Mouse (Mus musculus) heart, embryonic 13.5 days (tissue): ENCODE measurements around the gene Coa4. TPM values are rescaled to one million over a fixed set of nuclear protein-coding genes. Genes with fewer than 3 reads are reported as not detected.

Source experiments
- ATAC-seq: fragments of 200-750 bp; cut with Nextera tagmentation; 2 replicates; pipeline ENCODE4 v1.8.0; 2017; ENCODE audit warnings: moderate TSS enrichment; ENCODE audit not compliant: insufficient number of reproducible peaks, low FRiP score, low TSS enrichment; ENCODE audit errors: extremely low read depth
- H3K27ac ChIP-seq: fragments of 300-500 bp; sonication (generic); replicated peaks from 2 replicates; pipeline ENCODE4 v1.5.1; 2015; ENCODE audit warnings: moderate library complexity, mild to moderate bottlenecking, inconsistent platforms
- H3K27me3 ChIP-seq: fragments of 300-500 bp; sonication (generic); replicated peaks from 2 replicates; pipeline ENCODE4 v1.6.1; 2015; ENCODE audit warnings: mild to moderate bottlenecking, inconsistent platforms
- H3K36me3 ChIP-seq: fragments of 300-500 bp; sonication (generic); 2 replicates; pipeline ENCODE4 v1.6.1; 2015; ENCODE audit warnings: mild to moderate bottlenecking, inconsistent platforms
- H3K4me1 ChIP-seq: fragments of 300-500 bp; sonication (generic); 2 replicates; pipeline ENCODE4 v1.6.1; 2015; ENCODE audit warnings: inconsistent platforms
- H3K4me2 ChIP-seq: fragments of 300-500 bp; sonication (generic); 2 replicates; pipeline ENCODE4 v1.6.1; 2015; ENCODE audit warnings: inconsistent platforms, mild to moderate bottlenecking, moderate library complexity
- H3K4me3 ChIP-seq: fragments of 300-500 bp; sonication (generic); 2 replicates; pipeline ENCODE4 v1.5.1; 2015; ENCODE audit warnings: moderate library complexity, mild to moderate bottlenecking, inconsistent platforms
- H3K9ac ChIP-seq: fragments of 300-500 bp; sonication (generic); 2 replicates; pipeline ENCODE4 v1.6.1; 2015; ENCODE audit warnings: inconsistent platforms, mild to moderate bottlenecking, moderate library complexity
- H3K9me3 ChIP-seq: fragments of 300-500 bp; sonication (generic); 2 replicates; pipeline ENCODE4 v1.6.1; 2016; ENCODE audit warnings: inconsistent platforms
- WGBS: fragments of 180-500 bp; shearing (Covaris S2); methylation state at CpG from one replicate; pipeline ENCODE4 v1.1.7; 2015; ENCODE audit warnings: mixed read lengths; 5-methylcytosine and 5-hydroxymethylcytosine counted together
- polyA plus RNA-seq: library from polyadenylated mRNA; unstranded; fragments of >200 nt; fragmentation: Nextera tagmentation; extraction: Ambion mirVana; gene quantifications from 2 replicates; pipeline ENCODE4 v1.2.1, GENCODE M21; 2015

The Coa4 gene
- polyA plus RNA-seq, 1 experiment from 2014 or later: 23.0 TPM

GRCm38 (mm10) chr7:100496791-100497190, 40.1 kb upstream of the Coa4 start:
- WGBS: 94% methylated on average over 9 of the region's 9 CpGs
- ATAC-seq: no peak
- 0 out of 2 replicates have a peak overlapping the region, but pooled peaks have one; percentile 84 for H3K27ac ChIP-seq
- 0 out of 2 replicates have a peak overlapping the region, but pooled peaks have one; percentile 82 for H3K9ac ChIP-seq
- peaks cover 58% of the 10 kb centered on the region for H3K4me1 ChIP-seq
- no peaks in the 10 kb centered on the region for H3K27me3 ChIP-seq
- H3K9me3 ChIP-seq: no peaks in the 10 kb centered on the region
- H3K4me2 ChIP-seq: peak overlapping the region; percentile 96
- H3K4me3 ChIP-seq: no peak overlapping the region
- peaks cover 38% of the 10 kb centered on the region for H3K36me3 ChIP-seq

GRCm38 (mm10) chr7:100497402-100497801, 39.5 kb upstream of the Coa4 start:
- H3K4me2 ChIP-seq: no peak overlapping the region
- peaks cover 38% of the 10 kb centered on the region for H3K36me3 ChIP-seq
- H3K4me1 ChIP-seq: peaks cover 53% of the 10 kb centered on the region
- WGBS: 78% methylated on average over 4 of the region's 4 CpGs
- no peak for ATAC-seq
- no peaks in the 10 kb centered on the region for H3K9me3 ChIP-seq
- no peak overlapping the region for H3K9ac ChIP-seq
- H3K4me3 ChIP-seq: no peak overlapping the region
- H3K27me3 ChIP-seq: no peaks in the 10 kb centered on the region
- no peak overlapping the region for H3K27ac ChIP-seq

- Histone ChIP-seq H3K9ac (no peak overlapping the region), H3K9me3 (no peaks in the 10 kb centered on the region), H3K36me3 (peaks cover 38% of the 10 kb centered on the region), H3K4me1 (peaks cover 48% of the 10 kb centered on the region), H3K4me2 (no peak overlapping the region), H3K27me3 (no peaks in the 10 kb centered on the region), H3K4me3 (no peak overlapping the region), H3K27ac (no peak overlapping the region)
- ATAC-seq: no peak
- 88% methylated on average over 13 of the region's 13 CpGs for WGBS
Measured at GRCm38 (mm10) chr7:100497982-100498381, 38.9 kb upstream of the Coa4 start.

GRCm38 (mm10) chr7:100499465-100499864, 37.4 kb upstream of the Coa4 start:
- peaks cover 38% of the 10 kb centered on the region for H3K36me3 ChIP-seq
- no peak for ATAC-seq

DNA sequence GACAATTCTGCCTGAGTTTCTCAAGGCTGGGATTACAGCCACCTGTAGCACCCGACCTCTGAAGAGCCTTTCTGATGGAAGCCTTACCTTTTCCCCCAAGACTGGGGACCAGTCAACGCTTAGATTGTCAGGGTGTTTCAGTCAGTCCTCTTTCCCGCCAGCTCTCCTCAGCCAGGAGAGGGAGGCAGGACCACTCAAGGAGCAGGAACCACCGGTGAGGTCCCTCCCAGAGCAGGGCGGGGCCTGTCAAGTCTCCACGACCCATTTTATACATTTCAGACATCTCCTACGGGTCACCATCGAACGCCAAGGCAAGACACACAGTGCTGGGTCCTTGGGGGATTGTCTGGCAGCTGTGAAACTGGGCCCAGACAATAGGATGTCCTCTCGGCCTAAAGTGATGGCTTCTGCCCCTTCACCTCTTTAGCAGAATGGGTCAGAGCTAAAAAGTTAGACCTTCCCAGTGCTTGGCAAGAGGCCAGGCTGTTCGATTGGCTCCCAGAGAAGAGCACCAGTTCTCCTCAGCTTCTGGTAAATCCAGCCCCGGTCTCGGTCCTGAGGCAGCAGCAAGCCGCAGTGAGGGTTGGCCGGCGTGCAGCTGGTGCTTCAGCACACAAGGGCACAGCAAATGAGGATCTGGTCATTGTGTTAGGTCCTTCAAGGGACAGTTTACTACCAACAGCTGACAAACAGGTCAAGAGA, 36.4 kb upstream of the Coa4 start:
- ATAC-seq: no peak
- H3K9me3 ChIP-seq: no peaks in the 10 kb centered on the region
- no peaks in the 10 kb centered on the region for H3K27me3 ChIP-seq
- H3K4me1 ChIP-seq: peaks cover 23% of the 10 kb centered on the region
- peaks cover 38% of the 10 kb centered on the region for H3K36me3 ChIP-seq
- no peak overlapping the region for H3K4me2 ChIP-seq
- H3K27ac ChIP-seq: no peak overlapping the region
- no peak overlapping the region for H3K9ac ChIP-seq
- 66% methylated on average over 16 of the region's 16 CpGs for WGBS
- no peak overlapping the region for H3K4me3 ChIP-seq

More at GRCm38 (mm10) chr7:100499465-100499864, 37.4 kb upstream of the Coa4 start:
- H3K9me3 ChIP-seq: no peaks in the 10 kb centered on the region
- H3K27me3 ChIP-seq: no peaks in the 10 kb centered on the region
- H3K4me1 ChIP-seq: peaks cover 33% of the 10 kb centered on the region
- H3K4me2 ChIP-seq: no peak overlapping the region
- H3K9ac ChIP-seq: no peak overlapping the region
- no peak overlapping the region for H3K4me3 ChIP-seq
- no peak overlapping the region for H3K27ac ChIP-seq

GRCm38 (mm10) chr7:100501027-100501843, 35.6 kb upstream of the Coa4 start:
- H3K4me2 ChIP-seq: no peak overlapping the region
- no peaks in the 10 kb centered on the region for H3K27me3 ChIP-seq
- H3K27ac ChIP-seq: no peak overlapping the region
- no peaks in the 10 kb centered on the region for H3K9me3 ChIP-seq
- ATAC-seq: no peak
- WGBS: 71% methylated on average over 6 of the region's 6 CpGs
- H3K4me3 ChIP-seq: no peak overlapping the region
- peaks cover 15% of the 10 kb centered on the region for H3K4me1 ChIP-seq
- no peak overlapping the region for H3K9ac ChIP-seq
- peaks cover 38% of the 10 kb centered on the region for H3K36me3 ChIP-seq

DNA sequence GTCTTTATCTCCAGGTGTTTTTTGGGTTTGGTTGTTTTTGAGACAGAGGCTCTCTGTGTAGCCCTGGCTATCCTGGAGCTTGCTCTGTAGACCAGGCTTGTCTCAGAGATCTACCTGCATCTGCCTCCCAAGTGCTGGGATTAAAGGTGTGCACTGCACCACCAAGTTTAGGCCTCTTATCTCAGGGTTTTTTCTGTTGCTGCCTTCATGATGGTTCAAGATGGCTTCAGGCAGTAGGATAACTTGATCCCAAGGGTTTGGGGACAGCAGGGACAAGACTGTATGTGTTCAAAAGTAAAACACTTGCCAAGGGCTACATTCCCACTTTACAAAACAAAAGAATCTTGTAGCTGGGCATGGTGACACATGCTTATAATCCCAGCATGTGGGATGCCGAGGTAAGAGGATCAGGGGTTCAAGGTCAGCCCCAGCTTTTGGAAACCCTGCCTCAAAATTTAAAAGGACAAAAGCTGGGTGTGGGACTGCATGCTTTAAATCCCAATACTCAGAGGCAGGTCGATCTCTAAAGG, 35.0 kb upstream of the Coa4 start:
- no peak overlapping the region for H3K9ac ChIP-seq
- H3K36me3 ChIP-seq: peaks cover 31% of the 10 kb centered on the region
- no peak overlapping the region for H3K27ac ChIP-seq
- no peak overlapping the region for H3K4me2 ChIP-seq
- no peak overlapping the region for H3K4me3 ChIP-seq
- 55% methylated on average over 2 of the region's 2 CpGs for WGBS
- H3K4me1 ChIP-seq: peaks cover 8% of the 10 kb centered on the region
- no peak for ATAC-seq
- H3K9me3 ChIP-seq: no peaks in the 10 kb centered on the region
- no peaks in the 10 kb centered on the region for H3K27me3 ChIP-seq

GRCm38 (mm10) chr7:100502374-100502922, 34.4 kb upstream of the Coa4 start:
- H3K9ac ChIP-seq: no peak overlapping the region
- WGBS: 71% methylated on average over 7 of the region's 7 CpGs
- no peaks in the 10 kb centered on the region for H3K27me3 ChIP-seq
- H3K27ac ChIP-seq: no peak overlapping the region
- no peak for ATAC-seq
- peaks cover 6% of the 10 kb centered on the region for H3K4me1 ChIP-seq
- H3K4me2 ChIP-seq: no peak overlapping the region
- H3K9me3 ChIP-seq: no peaks in the 10 kb centered on the region
- peaks cover 26% of the 10 kb centered on the region for H3K36me3 ChIP-seq
- H3K4me3 ChIP-seq: no peak overlapping the region

DNA sequence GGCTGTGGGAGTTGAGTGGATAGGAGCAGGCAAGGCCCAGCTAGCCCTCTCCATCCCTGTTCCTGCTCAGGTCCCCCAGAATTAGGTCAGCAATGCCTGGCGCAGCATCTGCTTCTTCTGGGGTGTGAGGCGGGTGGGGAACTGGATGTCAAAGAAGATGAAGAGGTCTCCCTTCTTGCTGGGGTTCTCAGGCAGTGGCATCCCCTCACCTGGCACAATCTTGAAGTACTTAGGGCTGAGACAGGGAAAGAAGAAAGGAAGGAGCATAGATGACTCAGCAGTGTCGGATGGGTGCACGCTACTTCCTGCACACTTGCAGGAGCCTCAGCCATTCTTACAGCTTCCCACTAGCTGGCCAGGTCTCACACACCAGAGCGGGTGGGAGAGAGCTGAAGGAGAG, 33.8 kb upstream of the Coa4 start:
- no peak overlapping the region for H3K27ac ChIP-seq
- no peak for ATAC-seq
- no peak overlapping the region for H3K4me3 ChIP-seq
- H3K9ac ChIP-seq: no peak overlapping the region
- peaks cover 6% of the 10 kb centered on the region for H3K4me1 ChIP-seq
- H3K36me3 ChIP-seq: peaks cover 20% of the 10 kb centered on the region
- H3K4me2 ChIP-seq: no peak overlapping the region
- 77% methylated on average over 5 of the region's 5 CpGs for WGBS
- H3K9me3 ChIP-seq: no peaks in the 10 kb centered on the region
- H3K27me3 ChIP-seq: no peaks in the 10 kb centered on the region

DNA sequence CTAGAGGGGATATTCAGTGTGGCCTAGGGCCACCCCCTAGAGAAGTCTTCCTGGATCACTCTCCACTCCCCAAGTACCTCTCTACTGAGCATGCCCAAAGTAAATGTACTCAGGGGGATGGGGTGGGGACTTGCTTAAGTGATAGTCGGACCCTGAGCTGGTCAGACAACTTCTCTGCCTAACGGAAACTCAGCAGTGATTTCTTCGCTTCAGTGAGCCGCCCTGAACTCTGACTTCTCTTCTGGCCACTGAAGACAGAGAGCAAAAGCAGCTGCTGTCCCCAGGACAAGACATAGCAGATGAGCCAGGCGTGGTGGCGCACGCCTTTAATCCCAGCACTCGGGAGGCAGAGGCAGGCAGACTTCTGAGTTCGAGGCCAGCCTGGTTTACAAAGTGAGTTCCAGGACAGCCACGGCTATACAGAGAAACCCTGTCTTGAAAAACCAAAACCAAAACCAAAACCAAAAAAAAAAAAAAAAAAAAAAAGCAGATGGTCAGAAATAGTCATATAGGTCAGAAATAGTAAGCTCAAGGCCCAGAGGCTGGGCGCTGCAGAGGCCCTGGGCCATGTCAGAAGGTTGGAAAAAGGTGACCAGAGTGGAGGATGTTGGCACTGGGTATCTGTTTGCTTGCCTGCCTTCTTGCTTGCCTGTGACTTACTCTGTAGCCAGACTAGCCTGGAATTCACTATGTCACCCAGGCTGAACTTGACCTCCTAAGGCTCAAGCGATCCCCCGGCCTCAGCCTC, 32.0 kb upstream of the Coa4 start:
- ATAC-seq: no peak
- Histone ChIP-seq H3K36me3 (peaks cover 1% of the 10 kb centered on the region; the same call in 1 of the 2 replicates), H3K4me1 (peaks cover 6% of the 10 kb centered on the region), H3K4me2 (no peak overlapping the region), H3K4me3 (no peak overlapping the region), H3K27ac (no peak overlapping the region), H3K9me3 (no peaks in the 10 kb centered on the region), H3K27me3 (no peaks in the 10 kb centered on the region), H3K9ac (no peak overlapping the region)
- 76% methylated on average over 13 of the region's 13 CpGs for WGBS

- WGBS: 70% methylated on average over 4 of the region's 4 CpGs
Measured at GRCm38 (mm10) chr7:100506494-100506893, 30.4 kb upstream of the Coa4 start.

More at GRCm38 (mm10) chr7:100506494-100506893, 30.4 kb upstream of the Coa4 start:
- H3K27me3 ChIP-seq: no peaks in the 10 kb centered on the region
- H3K36me3 ChIP-seq: no peaks in the 10 kb centered on the region
- H3K27ac ChIP-seq: no peak overlapping the region
- no peak for ATAC-seq
- H3K4me1 ChIP-seq: no peaks in the 10 kb centered on the region; the same call in 1 of the 2 replicates
- no peak overlapping the region for H3K4me2 ChIP-seq
- no peak overlapping the region for H3K9ac ChIP-seq
- H3K4me3 ChIP-seq: no peak overlapping the region
- H3K9me3 ChIP-seq: no peaks in the 10 kb centered on the region
